Mouse (Mus musculus) C2C12 (cell line): Measurements from ENCODE around the gene Gar1. TPM values are rescaled to one million over a fixed set of nuclear protein-coding genes. Genes with fewer than 3 reads are reported as not detected.

Source experiments
- H3K27me3 ChIP-seq: one replicate; pipeline ENCODE4 v1.6.1; 2011; ENCODE audit not compliant: control insufficient read depth, insufficient read depth, insufficient read length
- H3K36me3 ChIP-seq: one replicate; pipeline ENCODE4 v1.6.1; 2011; ENCODE audit not compliant: control insufficient read depth, insufficient read depth
- H3K4me3 ChIP-seq: one replicate; pipeline ENCODE4 v1.5.1; 2011; ENCODE audit warnings: mild to moderate bottlenecking, control low read depth; ENCODE audit not compliant: poor library complexity, insufficient read depth, severe bottlenecking
- H3K79me2 ChIP-seq: one replicate; pipeline ENCODE4 v1.6.1; 2011; ENCODE audit not compliant: control insufficient read depth, insufficient read depth
- H3K79me3 ChIP-seq: one replicate; pipeline ENCODE4 v1.6.1; 2011; ENCODE audit warnings: low read depth, control low read depth
- H3ac ChIP-seq: one replicate; pipeline ENCODE3; 2011; ENCODE audit warnings: low read depth; ENCODE audit not compliant: control insufficient read depth, insufficient read length
- CEBPB ChIP-seq: IDR thresholded peaks from one replicate; pipeline ENCODE4 v1.6.1; 2011; ENCODE audit warnings: low read depth, mild to moderate bottlenecking, control low read depth, moderate library complexity
- CTCF ChIP-seq: IDR thresholded peaks from one replicate; pipeline ENCODE4 v1.5.1; 2011; ENCODE audit not compliant: control insufficient read depth, insufficient read depth, insufficient read length
- FOSL1 ChIP-seq: IDR thresholded peaks from one replicate; pipeline ENCODE4 v1.8.0; 2011; ENCODE audit warnings: mild to moderate bottlenecking, low read length; ENCODE audit not compliant: poor library complexity, insufficient read depth, severe bottlenecking
- MAX ChIP-seq: IDR thresholded peaks from one replicate; pipeline ENCODE4 v1.6.1; 2011; ENCODE audit warnings: mild to moderate bottlenecking, control low read depth
- MYOD1 ChIP-seq: IDR thresholded peaks from one replicate; pipeline ENCODE4 v1.6.1; 2011; ENCODE audit warnings: low read depth; ENCODE audit not compliant: control insufficient read depth, insufficient read length
- MYOG ChIP-seq: IDR thresholded peaks from one replicate; pipeline ENCODE4 v1.6.1; 2011; ENCODE audit not compliant: control insufficient read depth, insufficient read length; ENCODE audit errors: extremely low read depth
- USF1 ChIP-seq: IDR thresholded peaks from one replicate; pipeline ENCODE4 v1.6.1; 2011; ENCODE audit warnings: low read depth, mild to moderate bottlenecking, control low read depth, moderate library complexity
- polyA plus RNA-seq: library from polyadenylated mRNA; unstranded; fragments of >200 nt; fragmentation: generic; extraction: Trizol; gene quantifications from one replicate; pipeline ENCODE4 v1.2.1, GENCODE M21; 2012; ENCODE audit warnings: missing spikeins

Gar1 gene
- polyA plus RNA-seq, 1 experiment, result 222 TPM

DNA sequence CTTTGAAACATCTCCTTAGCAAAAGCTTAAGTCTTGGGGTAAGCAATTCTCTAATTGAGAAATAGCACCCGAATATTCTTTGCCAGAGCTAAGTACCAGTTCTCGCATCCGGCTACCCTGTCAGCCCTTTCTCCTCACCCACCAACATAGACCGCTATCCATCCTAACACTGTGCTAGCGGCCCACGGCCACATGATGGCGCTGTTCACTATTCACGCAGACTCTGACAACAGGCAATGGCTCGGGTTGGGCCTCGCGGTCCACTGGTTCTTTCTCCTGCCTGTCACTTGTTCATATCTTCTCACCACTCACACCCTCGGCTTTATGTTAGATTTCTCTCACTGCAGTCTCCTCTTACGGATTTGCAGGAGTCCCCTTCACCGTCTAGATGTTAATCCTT, 32.5 kb upstream of the Gar1 start:
- Histone ChIP-seq H3K27me3 (peaks cover 8% of the 10 kb centered on the region), H3K79me3 (no peaks in the 10 kb centered on the region), H3K79me2 (no peaks in the 10 kb centered on the region), H3K36me3 (no peaks in the 10 kb centered on the region), H3K4me3 (no peak overlapping the region), H3ac (no peak overlapping the region)
- peak; percentile 27 for TF ChIP-seq CTCF
- no peak for TF ChIP-seq MAX
- TF ChIP-seq FOSL1, result no peak

DNA sequence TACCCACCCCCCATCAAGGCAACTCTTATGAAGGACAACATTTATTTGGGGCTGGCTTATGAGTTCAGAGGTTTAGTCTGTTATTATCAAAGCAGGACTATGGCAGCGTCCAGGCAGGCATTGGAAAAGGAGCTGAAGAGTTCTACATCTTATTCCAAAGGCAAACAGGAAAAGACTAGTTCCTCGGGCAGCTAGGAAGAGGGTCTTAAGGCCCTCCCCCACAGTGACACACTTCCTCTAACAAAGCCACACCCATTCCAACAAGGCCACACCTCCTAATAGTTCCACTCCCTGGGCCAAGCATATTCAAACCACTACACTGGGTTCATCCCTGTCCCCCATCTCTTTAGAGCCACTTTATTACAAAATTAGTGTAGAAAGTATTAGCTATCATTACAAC, 31.4 kb upstream of the Gar1 start:
- Histone ChIP-seq H3K79me3 (no peaks in the 10 kb centered on the region), H3K4me3 (no peak overlapping the region), H3K79me2 (no peaks in the 10 kb centered on the region), H3K27me3 (peaks cover 4% of the 10 kb centered on the region), H3K36me3 (no peaks in the 10 kb centered on the region), H3ac (no peak overlapping the region)
- TF ChIP-seq FOSL1, result no peak
- TF ChIP-seq MYOD1, result no peak
- TF ChIP-seq MAX, result no peak
- no peak for TF ChIP-seq USF1
- TF ChIP-seq MYOG, result no peak
- TF ChIP-seq CTCF, result no peak
- TF ChIP-seq CEBPB, result no peak

DNA sequence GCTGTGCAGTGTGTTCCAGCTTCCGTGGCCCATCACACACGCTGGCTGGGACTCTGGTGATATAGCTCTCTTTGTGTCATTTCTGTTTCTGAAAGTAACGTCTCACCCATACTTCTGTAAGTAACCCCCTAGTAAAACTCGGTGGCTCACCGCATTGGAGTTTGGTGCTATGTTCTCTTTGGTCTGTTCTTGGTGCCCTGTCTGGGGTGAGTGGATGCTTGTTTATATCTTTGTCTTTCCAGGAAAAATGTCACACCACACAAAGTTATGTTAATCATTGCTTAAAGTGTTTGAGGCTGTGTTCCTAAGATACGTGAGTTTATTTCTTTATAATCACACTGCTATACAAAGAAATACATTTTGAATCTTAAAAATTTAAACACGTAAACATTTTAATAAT, 15.7 kb upstream of the Gar1 start:
- Histone ChIP-seq H3K27me3 (peaks cover 15% of the 10 kb centered on the region), H3K36me3 (no peaks in the 10 kb centered on the region), H3K4me3 (no peak overlapping the region), H3K79me3 (no peaks in the 10 kb centered on the region), H3ac (no peak overlapping the region), H3K79me2 (no peaks in the 10 kb centered on the region)
- no peak for TF ChIP-seq CTCF
- TF ChIP-seq CEBPB, result no peak
- no peak for TF ChIP-seq USF1
- TF ChIP-seq MYOD1, result no peak

DNA sequence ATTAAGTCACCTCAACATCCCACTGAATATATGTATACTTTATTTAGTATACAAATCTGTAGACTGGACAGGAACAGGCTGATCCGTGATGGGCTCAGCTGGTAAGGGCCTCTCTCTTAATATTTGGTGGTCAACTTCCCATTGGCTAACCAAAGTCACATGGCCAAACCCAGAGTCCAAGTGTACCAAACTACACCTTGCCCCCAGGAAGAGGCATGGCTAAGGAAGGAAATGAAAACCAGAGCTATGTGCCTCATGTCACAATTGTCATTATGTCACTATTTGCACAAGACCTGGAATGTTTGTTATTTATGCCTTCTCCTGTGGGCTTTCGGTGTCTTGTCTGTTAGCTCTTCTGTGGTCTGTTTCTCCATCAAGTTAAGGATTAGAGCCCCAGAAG, 14.7 kb upstream of the Gar1 start:
- Histone ChIP-seq H3K79me2 (no peaks in the 10 kb centered on the region), H3K36me3 (no peaks in the 10 kb centered on the region), H3K4me3 (no peak overlapping the region), H3K27me3 (peaks cover 14% of the 10 kb centered on the region), H3ac (no peak overlapping the region), H3K79me3 (no peaks in the 10 kb centered on the region)
- TF ChIP-seq MAX (no peak), FOSL1 (no peak), MYOD1 (no peak), MYOG (no peak), CTCF (no peak), USF1 (no peak), CEBPB (no peak)

DNA sequence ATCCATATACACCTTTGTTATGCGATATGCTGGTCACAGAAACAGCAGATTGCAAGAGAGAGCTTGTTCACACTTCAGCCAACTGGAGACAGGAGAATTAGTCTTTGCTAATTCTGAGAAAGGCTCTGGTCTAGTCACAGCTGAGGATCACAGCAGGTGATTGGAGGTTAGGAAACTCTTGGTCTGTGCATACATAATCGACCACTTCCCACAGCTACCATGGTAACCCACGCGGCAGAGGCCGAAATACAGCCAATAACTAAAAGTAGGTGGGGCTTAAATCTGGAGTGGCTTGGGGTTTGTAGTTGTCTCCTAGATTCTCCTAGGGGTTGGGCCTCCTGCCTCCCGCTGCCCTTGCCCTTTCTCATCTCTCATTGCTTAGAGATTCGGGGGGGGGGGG, 6.8 kb upstream of the Gar1 start:
- H3K79me2 ChIP-seq, result no peaks in the 10 kb centered on the region
- H3K4me3 ChIP-seq, result no peak overlapping the region
- no peak for TF ChIP-seq MYOG
- no peak for TF ChIP-seq USF1
- no peak for TF ChIP-seq MYOD1
- no peak for TF ChIP-seq FOSL1
- TF ChIP-seq CEBPB, result no peak
- no peak for TF ChIP-seq MAX
- H3K36me3 ChIP-seq, result no peaks in the 10 kb centered on the region
- H3K79me3 ChIP-seq, result no peaks in the 10 kb centered on the region
- peaks cover 20% of the 10 kb centered on the region for H3K27me3 ChIP-seq
- H3ac ChIP-seq, result no peak overlapping the region

DNA sequence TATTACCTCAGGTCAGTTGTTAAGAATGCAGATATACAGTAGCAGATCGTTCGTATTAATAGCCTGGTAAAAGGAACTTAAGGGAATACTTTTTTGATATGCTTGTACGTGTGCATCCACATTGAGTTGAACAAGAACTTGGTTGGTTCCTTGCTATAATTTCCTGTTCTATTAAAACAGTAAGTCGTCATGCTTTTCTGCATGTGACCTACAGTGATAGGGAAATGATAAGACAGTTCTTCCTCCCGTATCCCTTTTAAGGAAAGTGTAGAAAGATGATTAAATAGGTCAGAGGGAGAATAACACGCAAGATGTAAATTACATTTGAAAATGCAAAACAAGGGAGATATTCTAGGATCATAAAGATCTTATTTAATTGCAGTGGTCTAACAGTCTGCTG, 5.8 kb upstream of the Gar1 start:
- H3ac ChIP-seq, result no peak overlapping the region

More for the DNA sequence above, 5.8 kb upstream of the Gar1 start:
- H3K36me3 ChIP-seq, result no peaks in the 10 kb centered on the region
- TF ChIP-seq CEBPB (no peak), MYOG (no peak), CTCF (no peak), MYOD1 (no peak), USF1 (no peak), MAX (no peak), FOSL1 (no peak)
- H3K27me3 ChIP-seq, result peaks cover 19% of the 10 kb centered on the region
- H3K79me3 ChIP-seq, result no peaks in the 10 kb centered on the region
- no peak overlapping the region for H3K4me3 ChIP-seq
- no peaks in the 10 kb centered on the region for H3K79me2 ChIP-seq
